Mouse (Mus musculus): ENCODE results near the gene Mertk. TPM values are rescaled to one million over a fixed set of nuclear protein-coding genes. Genes with fewer than 3 reads are reported as not detected.

The Mertk gene
- total RNA-seq, 1 experiment: 3.3 TPM

GRCm38 (mm10) chr2:128719380-128719779 is 20.6 kb downstream of the Mertk start:
- H3K27ac ChIP-seq (ENCODE audit: insufficient read depth, low read depth, low read length, poor library complexity, severe bottlenecking): no peak overlapping the region
- H3K9me3 ChIP-seq (ENCODE audit: control insufficient read depth, insufficient read depth, low read depth, low read length): no peaks in the 10 kb centered on the region
- no peaks in the 10 kb centered on the region; the same call in 1 of the 2 replicates for H3K36me3 ChIP-seq (ENCODE audit: control insufficient read depth, insufficient read depth, low read length, poor library complexity, severe bottlenecking)
- no peak overlapping the region for H3K4me3 ChIP-seq (ENCODE audit: insufficient read depth in 1 of 2, low read depth in 1 of 2, low read length in 2 of 2, poor library complexity in 1 of 2, severe bottlenecking in 1 of 2)
- in situ Hi-C loops (cut with MboI; ENCODE audit: low sequenced_read_pairs in 2 of 2, unreplicated experiment in 2 of 2): no loop called here
- no peak overlapping the region for H3K9ac ChIP-seq (ENCODE audit: insufficient read depth, low read depth, low read length, poor library complexity, severe bottlenecking)
- no peaks in the 10 kb centered on the region for H3K4me1 ChIP-seq (ENCODE audit: control insufficient read depth in 2 of 2, insufficient read depth in 2 of 2, low read length in 2 of 2, poor library complexity in 1 of 2)
- TF ChIP-seq ZC3H11A (IDR thresholded peaks at IDR 0.05; ENCODE audit: borderline replicate concordance, low read depth, low read length) (no peak), MAFK (IDR thresholded peaks at IDR 0.05; ENCODE audit: insufficient read depth, low read depth, low read length) (no peak), ZNF384 (IDR thresholded peaks at IDR 0.05; ENCODE audit: low read depth, low read length) (no peak), HCFC1 (IDR thresholded peaks at IDR 0.05; ENCODE audit: borderline replicate concordance, insufficient read depth, low read length) (no peak), CHD2 (IDR thresholded peaks at IDR 0.05; ENCODE audit: low read depth, low read length) (no peak)
- no peak for DNase-seq (ENCODE audit: low read depth, low spot score)

GRCm38 (mm10) chr2:128722106-128722710 is 23.5 kb downstream of the Mertk start:
- H3K9ac ChIP-seq (ENCODE audit: insufficient read depth, low read depth, low read length, poor library complexity, severe bottlenecking): no peak overlapping the region
- in situ Hi-C loops (cut with MboI; ENCODE audit: low sequenced_read_pairs in 2 of 2, unreplicated experiment in 2 of 2): no loop called here
- no peak overlapping the region for H3K4me3 ChIP-seq (ENCODE audit: insufficient read depth in 1 of 2, low read depth in 1 of 2, low read length in 2 of 2, poor library complexity in 1 of 2, severe bottlenecking in 1 of 2)
- no peaks in the 10 kb centered on the region for H3K36me3 ChIP-seq (ENCODE audit: control insufficient read depth, insufficient read depth, low read length, poor library complexity, severe bottlenecking)
- no peak overlapping the region for H3K27ac ChIP-seq (ENCODE audit: insufficient read depth, low read depth, low read length, poor library complexity, severe bottlenecking)
- TF ChIP-seq MAFK (IDR thresholded peaks at IDR 0.05; ENCODE audit: insufficient read depth, low read depth, low read length) (no peak), HCFC1 (IDR thresholded peaks at IDR 0.05; ENCODE audit: borderline replicate concordance, insufficient read depth, low read length) (no peak), ZC3H11A (IDR thresholded peaks at IDR 0.05; ENCODE audit: borderline replicate concordance, low read depth, low read length) (no peak), CHD2 (IDR thresholded peaks at IDR 0.05; ENCODE audit: low read depth, low read length) (no peak), ZNF384 (IDR thresholded peaks at IDR 0.05; ENCODE audit: low read depth, low read length) (no peak)
- H3K4me1 ChIP-seq (ENCODE audit: control insufficient read depth in 2 of 2, insufficient read depth in 2 of 2, low read length in 2 of 2, poor library complexity in 1 of 2): no peaks in the 10 kb centered on the region
- DNase-seq (ENCODE audit: low read depth, low spot score): no peak
- H3K9me3 ChIP-seq (ENCODE audit: control insufficient read depth, insufficient read depth, low read depth, low read length): no peaks in the 10 kb centered on the region

- Histone ChIP-seq H3K27ac (ENCODE audit: insufficient read depth, low read depth, low read length, poor library complexity, severe bottlenecking) (no peak overlapping the region), H3K36me3 (ENCODE audit: control insufficient read depth, insufficient read depth, low read length, poor library complexity, severe bottlenecking) (no peaks in the 10 kb centered on the region), H3K4me1 (ENCODE audit: control insufficient read depth in 2 of 2, insufficient read depth in 2 of 2, low read length in 2 of 2, poor library complexity in 1 of 2) (peaks cover 0 to 2% of the 10 kb centered on the region in 2 experiments; a peak in 1 of 4 replicates), H3K9me3 (ENCODE audit: control insufficient read depth, insufficient read depth, low read depth, low read length) (no peaks in the 10 kb centered on the region), H3K4me3 (ENCODE audit: insufficient read depth in 1 of 2, low read depth in 1 of 2, low read length in 2 of 2, poor library complexity in 1 of 2, severe bottlenecking in 1 of 2) (no peak overlapping the region), H3K9ac (ENCODE audit: insufficient read depth, low read depth, low read length, poor library complexity, severe bottlenecking) (no peak overlapping the region)
- in situ Hi-C loops (cut with MboI; ENCODE audit: low sequenced_read_pairs in 2 of 2, unreplicated experiment in 2 of 2): no loop called here
- TF ChIP-seq ZC3H11A (IDR thresholded peaks at IDR 0.05; ENCODE audit: borderline replicate concordance, low read depth, low read length) (no peak), ZNF384 (IDR thresholded peaks at IDR 0.05; ENCODE audit: low read depth, low read length) (no peak), MAFK (IDR thresholded peaks at IDR 0.05; ENCODE audit: insufficient read depth, low read depth, low read length) (no peak), HCFC1 (IDR thresholded peaks at IDR 0.05; ENCODE audit: borderline replicate concordance, insufficient read depth, low read length) (no peak), CHD2 (IDR thresholded peaks at IDR 0.05; ENCODE audit: low read depth, low read length) (no peak)
- DNase-seq (ENCODE audit: low read depth, low spot score): no peak
These were observed 27.3 kb downstream of the Mertk start for GRCm38 (mm10) chr2:128726067-128726466.

- no peak overlapping the region for H3K27ac ChIP-seq (ENCODE audit: insufficient read depth, low read depth, low read length, poor library complexity, severe bottlenecking)
- no peak overlapping the region for H3K9ac ChIP-seq (ENCODE audit: insufficient read depth, low read depth, low read length, poor library complexity, severe bottlenecking)
- no peak for DNase-seq (ENCODE audit: low read depth, low spot score)
- H3K4me3 ChIP-seq (ENCODE audit: insufficient read depth in 1 of 2, low read depth in 1 of 2, low read length in 2 of 2, poor library complexity in 1 of 2, severe bottlenecking in 1 of 2): no peak overlapping the region
- no peaks in the 10 kb centered on the region for H3K9me3 ChIP-seq (ENCODE audit: control insufficient read depth, insufficient read depth, low read depth, low read length)
- H3K36me3 ChIP-seq (ENCODE audit: control insufficient read depth, insufficient read depth, low read length, poor library complexity, severe bottlenecking): no peaks in the 10 kb centered on the region
- in situ Hi-C loops (cut with MboI; ENCODE audit: low sequenced_read_pairs in 2 of 2, unreplicated experiment in 2 of 2): no loop called here
- peaks cover 0 to 2% of the 10 kb centered on the region in 2 experiments; a peak in 1 of 4 replicates for H3K4me1 ChIP-seq (ENCODE audit: control insufficient read depth in 2 of 2, insufficient read depth in 2 of 2, low read length in 2 of 2, poor library complexity in 1 of 2)
- TF ChIP-seq HCFC1 (IDR thresholded peaks at IDR 0.05; ENCODE audit: borderline replicate concordance, insufficient read depth, low read length) (no peak), ZNF384 (IDR thresholded peaks at IDR 0.05; ENCODE audit: low read depth, low read length) (no peak), MAFK (IDR thresholded peaks at IDR 0.05; ENCODE audit: insufficient read depth, low read depth, low read length) (no peak), CHD2 (IDR thresholded peaks at IDR 0.05; ENCODE audit: low read depth, low read length) (no peak), ZC3H11A (IDR thresholded peaks at IDR 0.05; ENCODE audit: borderline replicate concordance, low read depth, low read length) (no peak)
These were observed 27.9 kb downstream of the Mertk start for GRCm38 (mm10) chr2:128726626-128727025.

Data from ES-E14 (cell line).